Mouse (Mus musculus): ENCODE results near the gene Zc3h12c.

Zc3h12c gene

GRCm38 (mm10) chr9:52165706-52166090, 2.7 kb downstream of the Zc3h12c start:
- no peak for DNase-seq

GRCm38 (mm10) chr9:52165076-52165705, 3.2 kb downstream of the Zc3h12c start:
- no peak for DNase-seq

GRCm38 (mm10) chr9:52160512-52160911, 7.9 kb downstream of the Zc3h12c start:
- DNase-seq: no peak

- DNase-seq: no peak
Observed at GRCm38 (mm10) chr9:52158561-52158960, 9.8 kb downstream of the Zc3h12c start.

GRCm38 (mm10) chr9:52155417-52155816, 13.0 kb downstream of the Zc3h12c start:
- DNase-seq: no peak

- DNase-seq: no peak
Observed at GRCm38 (mm10) chr9:52154253-52154652, 14.1 kb downstream of the Zc3h12c start.

GRCm38 (mm10) chr9:52152076-52152826, 16.1 kb downstream of the Zc3h12c start:
- peak; percentile 48 for DNase-seq

GRCm38 (mm10) chr9:52149768-52150167, 18.6 kb downstream of the Zc3h12c start:
- no peak for DNase-seq

GRCm38 (mm10) chr9:52149286-52149685, 19.1 kb downstream of the Zc3h12c start:
- peak; percentile 95 for DNase-seq

GRCm38 (mm10) chr9:52148831-52149230, 19.5 kb downstream of the Zc3h12c start:
- no peak for DNase-seq

- DNase-seq: peak; percentile 84
Observed at GRCm38 (mm10) chr9:52148311-52148710, 20.1 kb downstream of the Zc3h12c start.

- DNase-seq: peak; percentile 85
Observed at GRCm38 (mm10) chr9:52146241-52146640, 22.1 kb downstream of the Zc3h12c start.

GRCm38 (mm10) chr9:52132771-52133170, 35.6 kb downstream of the Zc3h12c start:
- no peak for DNase-seq

GRCm38 (mm10) chr9:52130348-52130747, 38.0 kb downstream of the Zc3h12c start:
- no peak for DNase-seq

- no peak for DNase-seq
Observed at GRCm38 (mm10) chr9:52125225-52125624, 43.1 kb downstream of the Zc3h12c start.

GRCm38 (mm10) chr9:52119212-52119611, 49.2 kb downstream of the Zc3h12c start:
- no peak for DNase-seq

GRCm38 (mm10) chr9:52113091-52113490, 55.3 kb downstream of the Zc3h12c start:
- no peak for DNase-seq

GRCm38 (mm10) chr9:52110738-52111137, 57.6 kb downstream of the Zc3h12c start:
- no peak for DNase-seq

GRCm38 (mm10) chr9:52107161-52107560, 61.2 kb downstream of the Zc3h12c start:
- DNase-seq: no peak

GRCm38 (mm10) chr9:52105423-52105822, 62.9 kb downstream of the Zc3h12c start:
- DNase-seq: no peak

GRCm38 (mm10) chr9:52104225-52104615, 64.2 kb downstream of the Zc3h12c start:
- no peak for DNase-seq

- no peak for DNase-seq
Observed at GRCm38 (mm10) chr9:52103448-52104224, 64.7 kb downstream of the Zc3h12c start.

GRCm38 (mm10) chr9:52102060-52102844, 66.1 kb downstream of the Zc3h12c start:
- peak; percentile 24 for DNase-seq
